Mouse (Mus musculus): Measurements from ENCODE around the gene Erg.

GRCm38 (mm10) chr16:95455896-95456295 lies 130.5 kb downstream of the Erg start:
- TF ChIP-seq CTCF (conservative IDR thresholded peaks at IDR 0.05 in 1 of 2, IDR thresholded peaks at IDR 0.05 in 1 of 2; ENCODE audit: low read depth in 2 of 2, low read length in 2 of 2) (no peak), RCOR1 (conservative IDR thresholded peaks at IDR 0.05; ENCODE audit: low read depth, low read length) (no peak), POLR2A (IDR thresholded peaks at IDR 0.05; ENCODE audit: low read depth, low read length) (no peak), CHD1 (IDR thresholded peaks at IDR 0.05; ENCODE audit: low read depth, low read length) (no peak), ETS1 (conservative IDR thresholded peaks at IDR 0.05; ENCODE audit: low read depth, low read length) (no peak)
